Mouse (Mus musculus) forebrain, embryonic 11.5 days (tissue): ENCODE data around the gene Bub3. TPM values are rescaled to one million over a fixed set of nuclear protein-coding genes. Genes with fewer than 3 reads are reported as not detected.

ENCODE experiments used
- ATAC-seq: fragments of 200-750 bp; cut with Nextera tagmentation; replicated peaks from 2 replicates; pipeline ENCODE4 v1.8.0; 2017; ENCODE audit warnings: moderate TSS enrichment; ENCODE audit not compliant: low FRiP score
- DNase-seq: peaks from one replicate; pipeline ENCODE4 v3.0.0-alpha.2; 2017; ENCODE audit warnings: low spot score
- H3K27ac ChIP-seq: fragments of 300-500 bp; sonication (generic); 2 replicates; pipeline ENCODE4 v1.5.1; 2014; ENCODE audit warnings: low read depth, low read length
- H3K27me3 ChIP-seq: fragments of 300-500 bp; sonication (generic); 2 replicates; pipeline ENCODE4 v1.6.1; 2014; ENCODE audit warnings: mild to moderate bottlenecking, low read length, mixed read lengths; ENCODE audit not compliant: control insufficient read depth, insufficient read depth
- H3K36me3 ChIP-seq: fragments of 300-500 bp; sonication (generic); 2 replicates; pipeline ENCODE4 v1.6.1; 2014; ENCODE audit warnings: mild to moderate bottlenecking, low read length, moderate library complexity, mixed read lengths; ENCODE audit not compliant: control insufficient read depth, insufficient read depth
- H3K4me1 ChIP-seq: fragments of 300-500 bp; sonication (generic); replicated peaks from 2 replicates; pipeline ENCODE4 v1.6.1; 2014; ENCODE audit warnings: low read length, mixed read lengths; ENCODE audit not compliant: control insufficient read depth, insufficient read depth
- H3K4me2 ChIP-seq: fragments of 300-500 bp; sonication (generic); 2 replicates; pipeline ENCODE4 v1.6.1; 2014; ENCODE audit warnings: low read depth, mild to moderate bottlenecking, low read length, moderate library complexity, mixed read lengths; ENCODE audit not compliant: severe bottlenecking
- H3K4me3 ChIP-seq: fragments of 300-500 bp; sonication (generic); 2 replicates; pipeline ENCODE4 v1.5.1; 2014; ENCODE audit warnings: low read depth, low read length
- H3K9ac ChIP-seq: fragments of 300-500 bp; sonication (generic); 2 replicates; pipeline ENCODE4 v1.6.1; 2014; ENCODE audit warnings: low read length
- H3K9me3 ChIP-seq: fragments of 300-500 bp; sonication (generic); 2 replicates; pipeline ENCODE4 v1.6.1; 2016; ENCODE audit warnings: low read length, mixed read lengths; ENCODE audit not compliant: control insufficient read depth
- WGBS: fragments of 180-500 bp; shearing (Covaris S2); extraction: QIAGEN DNeasy Blood & Tissue Kit; methylation state at CpG from one replicate; pipeline ENCODE4 v1.1.7; 2014; 5-methylcytosine and 5-hydroxymethylcytosine counted together
- polyA plus RNA-seq: library from polyadenylated mRNA; unstranded; fragments of >200 nt; fragmentation: Nextera tagmentation; extraction: Ambion mirVana; gene quantifications from 2 replicates; pipeline ENCODE4 v1.2.1, GENCODE M21; 2014

Bub3 gene
- polyA plus RNA-seq, 1 experiment from 2014 or later, result 256 TPM

- no peak overlapping the region for H3K4me2 ChIP-seq
- DNase-seq (no peak), ATAC-seq (no peak)
- H3K36me3 ChIP-seq, result no peaks in the 10 kb centered on the region
- no peaks in the 10 kb centered on the region for H3K9me3 ChIP-seq
- H3K4me3 ChIP-seq, result no peak overlapping the region
- H3K9ac ChIP-seq, result no peak overlapping the region
- H3K4me1 ChIP-seq, result peaks cover 22% of the 10 kb centered on the region
- WGBS, result 1% methylated on average over 13 of the region's 13 CpGs
- H3K27me3 ChIP-seq, result peaks cover 94% of the 10 kb centered on the region
- no peak overlapping the region for H3K27ac ChIP-seq
Measured at GRCm38 (mm10) chr7:131545701-131546385, 14.2 kb upstream of the Bub3 start.

DNA sequence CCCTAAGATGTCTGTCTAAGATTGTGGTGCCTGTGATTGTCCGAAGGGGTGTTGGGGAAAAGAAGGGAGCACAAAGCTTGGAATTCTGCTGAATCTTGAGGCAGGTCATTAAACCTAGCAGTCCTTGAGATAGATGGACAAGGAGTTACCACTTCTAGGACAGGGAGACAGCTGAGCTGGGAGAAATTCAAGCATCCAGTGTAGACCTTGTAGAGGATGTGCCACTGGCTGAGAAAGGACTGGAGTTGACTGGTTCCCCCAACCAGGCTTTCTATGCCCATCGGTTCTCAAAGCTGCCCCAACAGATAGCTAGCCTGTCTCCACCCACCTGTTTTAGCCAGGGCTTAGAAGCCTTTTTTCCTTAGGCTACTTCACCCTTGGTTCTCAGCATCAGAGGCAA lies 13.6 kb upstream of the Bub3 start:
- 9% methylated on average over 2 of the region's 2 CpGs for WGBS
- Histone ChIP-seq H3K4me2 (no peak overlapping the region), H3K4me1 (peaks cover 22% of the 10 kb centered on the region), H3K9me3 (no peaks in the 10 kb centered on the region), H3K9ac (no peak overlapping the region), H3K27me3 (peaks cover 94% of the 10 kb centered on the region), H3K27ac (no peak overlapping the region), H3K4me3 (no peak overlapping the region), H3K36me3 (no peaks in the 10 kb centered on the region)
- ATAC-seq (no peak), DNase-seq (no peak)

DNA sequence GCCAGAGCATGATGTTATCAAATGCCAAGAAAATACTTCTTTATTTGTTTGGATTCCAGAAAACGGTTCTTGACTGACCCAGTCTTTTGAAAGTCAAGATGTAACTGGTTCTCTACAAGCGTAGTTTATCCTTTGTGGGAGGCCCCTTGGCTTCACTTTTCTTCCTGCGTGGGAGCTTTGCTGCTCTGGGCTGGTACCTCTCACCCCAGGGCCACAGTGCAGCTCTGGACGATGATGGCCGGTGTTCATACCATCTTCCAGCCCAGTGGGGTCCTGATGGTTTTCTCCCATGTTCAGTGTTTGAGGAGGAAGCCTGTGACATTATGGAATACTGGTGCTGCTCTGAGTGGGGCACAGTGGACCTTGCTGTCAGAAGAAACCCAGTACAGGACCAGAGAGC lies 12.5 kb upstream of the Bub3 start:
- Histone ChIP-seq H3K9ac (no peak overlapping the region), H3K36me3 (no peaks in the 10 kb centered on the region), H3K4me2 (no peak overlapping the region), H3K4me3 (no peak overlapping the region), H3K4me1 (peaks cover 21% of the 10 kb centered on the region; the same call in 1 of the 2 replicates), H3K27me3 (peaks cover 94% of the 10 kb centered on the region), H3K9me3 (no peaks in the 10 kb centered on the region), H3K27ac (no peak overlapping the region)
- DNase-seq, result no peak
- ATAC-seq, result no peak
- 3% methylated on average over 5 of the region's 5 CpGs for WGBS

DNA sequence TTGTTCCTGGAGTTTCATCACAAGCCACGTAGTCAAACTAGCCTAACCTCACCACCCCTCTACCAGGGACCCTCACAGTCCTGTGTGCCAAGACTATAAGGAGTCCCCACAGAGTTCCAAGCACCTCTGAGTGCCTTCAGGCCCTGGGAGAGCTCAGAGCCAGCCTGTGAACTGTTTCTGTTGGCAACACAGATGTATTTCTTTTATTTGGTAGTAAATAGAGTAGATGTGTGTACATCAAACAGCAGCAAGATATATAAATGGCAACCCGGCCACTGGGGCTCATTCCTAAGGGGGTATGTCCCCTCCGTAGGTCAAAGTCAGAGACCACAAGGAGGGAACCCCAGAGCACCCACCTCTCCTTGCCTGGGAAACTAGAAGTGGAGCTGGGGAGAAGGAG lies 11.5 kb upstream of the Bub3 start, which contains the start of gene Hmx2:
TSS of gene Hmx2 (plus strand) at position 301 of the 400 bp plus-strand sequence.
- Histone ChIP-seq H3K27ac (no peak within 1 kb of the TSS), H3K4me2 (no peak within 1 kb of the TSS), H3K36me3 (no peaks in the 10 kb centered on the region), H3K9me3 (no peaks in the 10 kb centered on the region), H3K27me3 (peaks cover 94% of the 10 kb centered on the region), H3K4me3 (no peak within 1 kb of the TSS), H3K4me1 (peaks cover 17% of the 10 kb centered on the region; the same call in 1 of the 2 replicates), H3K9ac (no peak within 1 kb of the TSS)
- no peak for ATAC-seq
- no peak for DNase-seq
- WGBS, result 1% methylated on average over 3 of the region's 3 CpGs

- Histone ChIP-seq H3K4me3 (no peak overlapping the region), H3K27ac (no peak overlapping the region), H3K27me3 (peaks cover 96% of the 10 kb centered on the region), H3K4me1 (peaks cover 17% of the 10 kb centered on the region), H3K36me3 (no peaks in the 10 kb centered on the region), H3K4me2 (no peak overlapping the region), H3K9ac (no peak overlapping the region), H3K9me3 (no peaks in the 10 kb centered on the region)
- 1% methylated on average over 4 of the region's 4 CpGs for WGBS
- ATAC-seq (no peak), DNase-seq (no peak)
Measured at GRCm38 (mm10) chr7:131551471-131551870, 8.6 kb upstream of the Bub3 start.

GRCm38 (mm10) chr7:131551931-131552741 lies 7.9 kb upstream of the Bub3 start:
- no peaks in the 10 kb centered on the region for H3K9me3 ChIP-seq
- DNase-seq (peak; percentile 63), ATAC-seq (no peak)
- H3K27me3 ChIP-seq, result peaks cover 96% of the 10 kb centered on the region
- H3K9ac ChIP-seq, result no peak overlapping the region
- no peak overlapping the region for H3K27ac ChIP-seq
- H3K36me3 ChIP-seq, result no peaks in the 10 kb centered on the region
- WGBS, result under 1% methylated on average over 42 of the region's 42 CpGs
- H3K4me1 ChIP-seq, result peaks cover 17% of the 10 kb centered on the region
- no peak overlapping the region for H3K4me3 ChIP-seq
- no peak overlapping the region for H3K4me2 ChIP-seq

GRCm38 (mm10) chr7:131552781-131553180 lies 7.2 kb upstream of the Bub3 start:
- no peak for ATAC-seq
- peaks cover 96% of the 10 kb centered on the region for H3K27me3 ChIP-seq
- no peak overlapping the region for H3K4me3 ChIP-seq
- no peak overlapping the region for H3K9ac ChIP-seq
- no peak overlapping the region for H3K27ac ChIP-seq
- peaks cover 17% of the 10 kb centered on the region for H3K4me1 ChIP-seq
- no peak overlapping the region for H3K4me2 ChIP-seq
- H3K9me3 ChIP-seq, result no peaks in the 10 kb centered on the region
- no peaks in the 10 kb centered on the region for H3K36me3 ChIP-seq
- WGBS, result 0% methylated on average over 5 of the region's 5 CpGs
- no peak for DNase-seq

GRCm38 (mm10) chr7:131553771-131554175 lies 6.2 kb upstream of the Bub3 start:
- Histone ChIP-seq H3K27ac (no peak overlapping the region), H3K4me3 (peak overlapping the region; percentile 33), H3K4me1 (peaks cover 17% of the 10 kb centered on the region), H3K27me3 (peaks cover 95% of the 10 kb centered on the region), H3K36me3 (no peaks in the 10 kb centered on the region), H3K4me2 (peak overlapping the region; percentile 56), H3K9me3 (no peaks in the 10 kb centered on the region), H3K9ac (no peak overlapping the region)
- WGBS, result under 1% methylated on average over 38 of the region's 39 CpGs
- ATAC-seq (peak; percentile 59), DNase-seq (peak; percentile 72)
